Mouse (Mus musculus): ENCODE measurements around the gene Lrrk1. TPM values are rescaled to one million over a fixed set of nuclear protein-coding genes. Genes with fewer than 3 reads are reported as not detected.

Lrrk1 gene
- polyA plus RNA-seq, 1 experiment: not detected

DNA sequence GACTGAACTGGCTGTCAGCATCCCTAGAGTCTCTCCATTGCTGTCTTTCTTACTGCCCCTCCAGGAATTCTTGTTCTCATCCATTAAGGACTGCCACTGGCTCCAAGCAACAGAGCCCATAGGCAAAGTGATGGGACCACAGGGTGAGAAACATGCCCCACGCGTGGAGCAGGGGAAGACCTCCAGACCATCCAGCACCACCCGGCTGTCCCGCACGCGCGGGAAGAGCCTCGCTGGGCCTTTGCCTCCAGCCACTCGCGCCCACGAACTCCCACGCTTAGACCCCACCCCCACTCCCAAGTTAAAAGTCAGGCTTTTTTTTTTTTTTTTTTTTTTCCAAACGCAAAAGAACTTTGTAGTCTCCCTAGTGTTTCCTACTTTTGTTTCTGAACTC, 734 bp downstream of the Lrrk1 start:
- no peak overlapping the region for H3K27ac ChIP-seq (ENCODE audit: insufficient read depth, low read depth, low read length)
- TF ChIP-seq POLR2A (IDR thresholded peaks at IDR 0.05; ENCODE audit: insufficient read depth, low read depth, low read length): no peak
- H3K4me3 ChIP-seq (ENCODE audit: insufficient read depth, low read depth, low read length): peak overlapping the region; percentile 50
- 18% methylated on average over 13 of the region's 13 CpGs for WGBS
- H3K4me1 ChIP-seq (ENCODE audit: control insufficient read depth, insufficient read depth, low read length): peaks cover 13% of the 10 kb centered on the region

DNA sequence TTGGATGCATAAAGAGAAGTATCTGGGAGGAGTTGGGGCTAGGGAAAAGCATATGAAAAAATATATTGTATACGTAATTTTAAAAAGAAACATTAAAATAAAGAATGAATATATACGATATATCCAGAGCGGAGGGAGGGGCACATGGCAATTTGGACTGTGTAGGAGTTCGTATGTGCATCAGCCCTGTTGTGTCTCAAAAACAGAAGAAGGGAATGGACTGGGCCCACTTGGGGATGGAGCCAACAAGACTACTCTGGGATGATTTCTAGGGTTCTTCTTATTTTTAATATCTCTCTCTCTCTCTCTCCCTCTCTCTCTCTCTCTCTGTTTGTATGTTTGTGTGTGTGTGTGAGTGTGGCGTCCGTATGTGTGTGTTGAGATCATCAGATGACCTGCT, 1.7 kb downstream of the Lrrk1 start:
- 98% methylated on average over 6 of the region's 6 CpGs for WGBS
- Histone ChIP-seq H3K4me1 (ENCODE audit: control insufficient read depth, insufficient read depth, low read length) (peaks cover 13% of the 10 kb centered on the region), H3K4me3 (ENCODE audit: insufficient read depth, low read depth, low read length) (no peak overlapping the region), H3K27ac (ENCODE audit: insufficient read depth, low read depth, low read length) (no peak overlapping the region)
- TF ChIP-seq POLR2A (IDR thresholded peaks at IDR 0.05; ENCODE audit: insufficient read depth, low read depth, low read length): no peak
- TF ChIP-seq CTCF (IDR thresholded peaks at IDR 0.05; ENCODE audit: insufficient read depth, low read depth, low read length): no peak

DNA sequence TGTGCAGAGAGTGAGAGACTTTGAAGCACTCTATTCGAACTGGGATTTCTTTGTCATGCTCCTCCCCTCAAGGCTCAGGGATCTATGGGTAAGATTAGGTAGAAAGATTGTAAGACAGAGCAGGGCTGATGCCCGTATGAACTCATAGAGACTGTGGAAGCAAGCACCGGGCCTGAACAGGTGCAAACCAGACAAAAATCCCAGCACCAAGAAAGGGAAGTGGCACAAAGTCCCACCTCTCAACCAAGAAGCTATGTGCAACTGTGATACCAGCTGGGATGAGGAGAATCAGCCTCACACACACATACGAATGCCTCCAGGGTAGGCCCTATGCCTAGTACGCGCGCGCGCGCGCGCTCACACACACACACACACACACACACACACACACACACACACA, 2.3 kb downstream of the Lrrk1 start:
- no peak overlapping the region for H3K4me3 ChIP-seq (ENCODE audit: insufficient read depth, low read depth, low read length)
- TF ChIP-seq CTCF (IDR thresholded peaks at IDR 0.05; ENCODE audit: insufficient read depth, low read depth, low read length) (no peak), POLR2A (IDR thresholded peaks at IDR 0.05; ENCODE audit: insufficient read depth, low read depth, low read length) (no peak)
- WGBS: 96% methylated on average over 12 of the region's 12 CpGs
- peaks cover 13% of the 10 kb centered on the region for H3K4me1 ChIP-seq (ENCODE audit: control insufficient read depth, insufficient read depth, low read length)
- no peak overlapping the region for H3K27ac ChIP-seq (ENCODE audit: insufficient read depth, low read depth, low read length)

DNA sequence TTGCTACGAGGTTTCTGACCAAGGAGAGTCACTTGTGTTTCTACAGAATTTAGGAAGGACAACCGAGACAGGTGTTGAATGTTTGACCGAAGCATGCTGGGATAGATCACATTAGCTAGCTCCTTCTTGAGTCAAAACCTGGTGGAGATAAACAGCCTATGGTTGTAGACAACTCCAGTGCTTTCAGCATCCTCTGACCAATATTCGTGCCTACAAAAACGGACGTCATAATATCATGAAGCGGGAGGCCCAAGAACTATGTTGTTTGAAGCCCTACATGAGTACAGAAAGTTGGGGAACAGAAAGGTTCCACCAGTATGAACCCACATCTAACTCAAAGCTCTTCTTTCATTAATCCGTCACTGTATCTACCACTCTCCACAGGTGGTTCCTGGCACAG, 3.3 kb downstream of the Lrrk1 start:
- TF ChIP-seq POLR2A (IDR thresholded peaks at IDR 0.05; ENCODE audit: insufficient read depth, low read depth, low read length): no peak
- TF ChIP-seq CTCF (IDR thresholded peaks at IDR 0.05; ENCODE audit: insufficient read depth, low read depth, low read length): no peak
- H3K4me3 ChIP-seq (ENCODE audit: insufficient read depth, low read depth, low read length): no peak overlapping the region
- peaks cover 13% of the 10 kb centered on the region for H3K4me1 ChIP-seq (ENCODE audit: control insufficient read depth, insufficient read depth, low read length)
- H3K27ac ChIP-seq (ENCODE audit: insufficient read depth, low read depth, low read length): no peak overlapping the region
- WGBS: 92% methylated on average over 8 of the region's 8 CpGs

DNA sequence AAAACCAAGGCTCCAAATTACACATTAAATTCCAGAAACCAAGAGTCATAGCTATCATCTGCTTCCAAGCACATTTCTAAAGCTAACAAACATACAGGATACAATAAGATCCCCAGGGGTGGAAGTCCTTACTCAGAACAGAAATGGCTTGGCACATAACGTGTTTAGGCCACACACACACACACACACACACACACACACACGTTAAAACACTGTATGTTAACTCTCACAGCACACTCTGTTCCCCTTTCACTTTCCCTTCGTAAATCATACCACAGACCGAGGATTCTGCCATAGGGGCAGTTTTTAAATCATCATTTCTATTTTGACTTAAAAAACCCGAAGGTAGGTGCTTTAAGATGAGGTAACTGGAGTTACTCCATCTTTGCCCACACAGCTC, 3.9 kb downstream of the Lrrk1 start:
- no peak overlapping the region for H3K4me3 ChIP-seq (ENCODE audit: insufficient read depth, low read depth, low read length)
- H3K4me1 ChIP-seq (ENCODE audit: control insufficient read depth, insufficient read depth, low read length): peaks cover 13% of the 10 kb centered on the region
- TF ChIP-seq CTCF (IDR thresholded peaks at IDR 0.05; ENCODE audit: insufficient read depth, low read depth, low read length) (no peak), POLR2A (IDR thresholded peaks at IDR 0.05; ENCODE audit: insufficient read depth, low read depth, low read length) (no peak)
- 78% methylated on average over 5 of the region's 5 CpGs for WGBS
- H3K27ac ChIP-seq (ENCODE audit: insufficient read depth, low read depth, low read length): no peak overlapping the region

DNA sequence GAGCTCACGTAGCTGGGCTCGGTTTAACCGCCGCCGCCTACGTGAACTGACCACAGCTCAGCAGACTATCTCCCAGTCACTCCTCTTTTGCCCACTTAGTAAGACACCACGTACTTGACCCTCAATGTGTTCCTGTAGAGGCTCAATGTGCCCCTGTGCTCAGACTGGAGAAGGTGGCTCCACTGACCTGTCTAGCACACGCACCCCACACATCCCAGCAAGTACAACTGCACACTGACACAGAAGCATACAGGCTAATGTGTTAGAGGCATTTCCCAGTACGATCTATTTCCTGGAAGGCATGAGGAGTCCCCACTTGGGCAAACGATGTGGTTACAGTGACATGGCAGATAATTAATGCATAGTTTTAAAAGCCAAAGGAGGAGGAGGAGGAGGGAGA, 11.6 kb downstream of the Lrrk1 start:
- WGBS: 82% methylated on average over 10 of the region's 10 CpGs
- TF ChIP-seq POLR2A (IDR thresholded peaks at IDR 0.05; ENCODE audit: insufficient read depth, low read depth, low read length) (no peak), CTCF (IDR thresholded peaks at IDR 0.05; ENCODE audit: insufficient read depth, low read depth, low read length) (no peak)
- no peaks in the 10 kb centered on the region for H3K4me1 ChIP-seq (ENCODE audit: control insufficient read depth, insufficient read depth, low read length)
- H3K27ac ChIP-seq (ENCODE audit: insufficient read depth, low read depth, low read length): no peak overlapping the region
- H3K4me3 ChIP-seq (ENCODE audit: insufficient read depth, low read depth, low read length): no peak overlapping the region

DNA sequence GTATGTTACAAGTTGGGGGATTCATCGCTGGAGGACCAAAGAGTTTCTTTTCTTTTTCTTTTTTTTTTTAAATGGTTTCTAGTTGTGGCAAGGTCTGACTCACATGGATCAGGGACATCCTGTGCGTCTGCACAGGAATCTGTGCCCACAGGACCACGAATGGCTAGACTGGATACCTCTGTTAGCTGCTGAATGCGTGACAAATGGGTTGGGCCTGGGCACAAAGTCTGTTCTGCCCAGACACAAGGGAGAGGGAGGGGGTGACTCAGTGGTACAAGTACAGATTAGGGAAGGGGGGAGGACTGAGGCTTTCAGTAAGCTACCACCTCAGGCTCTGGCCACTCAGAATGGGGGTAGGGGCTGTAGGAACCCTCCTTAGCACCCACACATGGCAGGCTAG, 12.4 kb downstream of the Lrrk1 start:
- H3K27ac ChIP-seq (ENCODE audit: insufficient read depth, low read depth, low read length): no peak overlapping the region
- H3K4me3 ChIP-seq (ENCODE audit: insufficient read depth, low read depth, low read length): no peak overlapping the region
- WGBS: 85% methylated on average over 4 of the region's 4 CpGs
- no peaks in the 10 kb centered on the region for H3K4me1 ChIP-seq (ENCODE audit: control insufficient read depth, insufficient read depth, low read length)
- TF ChIP-seq CTCF (IDR thresholded peaks at IDR 0.05; ENCODE audit: insufficient read depth, low read depth, low read length) (no peak), POLR2A (IDR thresholded peaks at IDR 0.05; ENCODE audit: insufficient read depth, low read depth, low read length) (no peak)

DNA sequence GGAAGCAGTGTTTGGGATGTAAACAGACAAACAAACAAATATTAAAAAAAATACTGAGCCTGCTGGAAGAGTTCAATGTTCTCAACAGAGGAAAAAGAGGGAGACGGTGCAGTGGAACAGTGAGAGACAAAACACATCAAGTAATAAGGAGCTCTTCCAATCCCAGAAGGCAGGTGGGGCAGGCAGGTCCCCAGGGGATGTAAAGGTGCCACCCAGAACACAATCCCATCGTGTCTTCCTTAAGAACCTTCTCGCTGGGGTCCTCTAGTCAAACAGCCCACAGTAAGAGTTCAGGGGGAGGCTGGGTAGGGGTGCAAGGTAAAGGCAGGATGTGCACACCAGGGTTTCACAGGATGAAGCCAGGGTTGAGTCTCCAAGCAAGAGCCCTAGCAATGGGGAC, 14.8 kb downstream of the Lrrk1 start:
- WGBS: 91% methylated on average over 3 of the region's 3 CpGs
- no peak overlapping the region for H3K27ac ChIP-seq (ENCODE audit: insufficient read depth, low read depth, low read length)
- no peak for TF ChIP-seq POLR2A (IDR thresholded peaks at IDR 0.05; ENCODE audit: insufficient read depth, low read depth, low read length)
- H3K4me3 ChIP-seq (ENCODE audit: insufficient read depth, low read depth, low read length): no peak overlapping the region
- no peaks in the 10 kb centered on the region for H3K4me1 ChIP-seq (ENCODE audit: control insufficient read depth, insufficient read depth, low read length)

DNA sequence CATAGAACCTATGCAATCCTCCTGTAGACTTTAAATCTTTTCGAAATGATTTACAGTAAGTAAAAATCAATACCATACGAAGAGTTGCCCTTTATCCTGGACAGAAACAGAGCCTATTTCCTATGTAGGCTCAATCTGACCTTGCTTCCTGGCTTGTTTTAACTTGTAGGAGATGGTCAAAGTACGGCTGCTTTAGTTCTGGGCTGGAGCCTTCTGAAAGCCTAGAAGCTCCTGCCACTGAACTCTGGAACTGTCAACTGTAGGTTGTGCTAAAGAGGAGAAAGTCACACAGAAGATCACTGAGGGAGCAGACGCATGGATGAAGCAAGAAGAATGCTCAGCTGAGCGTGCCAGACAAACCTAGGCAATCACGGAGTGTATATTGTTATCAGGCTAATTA, 17.2 kb downstream of the Lrrk1 start:
- Histone ChIP-seq H3K4me3 (ENCODE audit: insufficient read depth, low read depth, low read length) (no peak overlapping the region), H3K4me1 (ENCODE audit: control insufficient read depth, insufficient read depth, low read length) (no peaks in the 10 kb centered on the region), H3K27ac (ENCODE audit: insufficient read depth, low read depth, low read length) (no peak overlapping the region)
- 86% methylated on average over 6 of the region's 6 CpGs for WGBS
- no peak for TF ChIP-seq CTCF (IDR thresholded peaks at IDR 0.05; ENCODE audit: insufficient read depth, low read depth, low read length)
- no peak for TF ChIP-seq POLR2A (IDR thresholded peaks at IDR 0.05; ENCODE audit: insufficient read depth, low read depth, low read length)

DNA sequence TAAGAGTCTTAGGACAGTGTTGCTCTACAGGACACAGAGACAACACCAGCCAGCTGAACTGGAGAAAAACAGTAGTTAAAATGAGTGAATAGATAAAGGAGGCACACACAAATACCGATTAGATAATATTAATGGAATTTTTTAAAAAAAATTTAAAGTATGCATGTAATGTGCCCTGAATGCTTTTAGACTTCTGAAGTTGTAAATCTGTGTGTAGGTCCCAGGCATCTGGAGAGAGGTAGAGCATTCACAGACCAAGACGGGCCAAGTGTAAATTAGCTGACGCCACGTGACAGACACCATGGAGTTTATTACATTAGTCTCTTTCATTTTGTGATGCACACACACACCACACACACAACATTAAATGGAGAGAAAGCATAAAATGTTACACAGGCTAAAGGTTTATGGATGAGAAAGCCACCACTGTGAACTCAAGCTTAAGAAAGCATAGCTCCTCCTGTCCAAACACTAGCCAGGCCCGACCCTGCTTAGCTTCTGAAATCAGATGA, 18.2 kb downstream of the Lrrk1 start:
- Histone ChIP-seq H3K4me1 (ENCODE audit: control insufficient read depth, insufficient read depth, low read length) (no peaks in the 10 kb centered on the region), H3K27ac (ENCODE audit: insufficient read depth, low read depth, low read length) (no peak overlapping the region), H3K4me3 (ENCODE audit: insufficient read depth, low read depth, low read length) (no peak overlapping the region)
- 81% methylated on average over 5 of the region's 5 CpGs for WGBS
- no peak for TF ChIP-seq CTCF (IDR thresholded peaks at IDR 0.05; ENCODE audit: insufficient read depth, low read depth, low read length)
